Mouse (Mus musculus) adrenal gland, postnatal 14 days (tissue): ENCODE results near the gene Srprb. TPM values are rescaled to one million over a fixed set of nuclear protein-coding genes. Genes with fewer than 3 reads are reported as not detected.

ENCODE experiments used
- DNase-seq: peaks from one replicate; pipeline ENCODE4 v3.0.0; 2021; ENCODE audit warnings: mixed read lengths
- total RNA-seq: library from RNA; stranded (reverse); gene quantifications from 2 replicates; pipeline ENCODE4 v1.2.3, GENCODE M21; 2021

Gene Srprb
- total RNA-seq, 1 experiment from 2014 or later = 27.0 TPM

DNA sequence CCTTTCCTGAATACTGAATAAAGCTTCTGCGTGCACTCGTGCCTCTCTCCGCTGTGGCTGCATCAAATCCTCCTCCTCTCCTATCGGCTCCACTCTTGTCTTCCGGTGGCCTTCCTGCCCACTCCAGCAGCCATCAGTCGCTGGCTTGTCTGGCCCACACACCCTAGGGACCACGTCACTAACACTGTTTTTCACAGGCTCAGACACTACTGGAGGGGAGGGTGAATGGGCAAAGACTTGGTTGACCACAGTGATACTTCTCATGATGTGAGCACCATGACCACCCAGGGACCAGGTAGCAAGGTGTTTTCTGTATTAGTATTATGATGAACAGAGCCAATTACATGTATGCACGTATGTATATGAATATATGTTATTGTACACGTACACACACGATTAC is 55.7 kb downstream of the Srprb start:
- DNase-seq = no peak

GRCm38 (mm10) chr9:103145351-103145750 is 56.6 kb downstream of the Srprb start:
- DNase-seq = no peak

- DNase-seq = no peak
Measured at GRCm38 (mm10) chr9:103143881-103144280, 58.1 kb downstream of the Srprb start.

DNA sequence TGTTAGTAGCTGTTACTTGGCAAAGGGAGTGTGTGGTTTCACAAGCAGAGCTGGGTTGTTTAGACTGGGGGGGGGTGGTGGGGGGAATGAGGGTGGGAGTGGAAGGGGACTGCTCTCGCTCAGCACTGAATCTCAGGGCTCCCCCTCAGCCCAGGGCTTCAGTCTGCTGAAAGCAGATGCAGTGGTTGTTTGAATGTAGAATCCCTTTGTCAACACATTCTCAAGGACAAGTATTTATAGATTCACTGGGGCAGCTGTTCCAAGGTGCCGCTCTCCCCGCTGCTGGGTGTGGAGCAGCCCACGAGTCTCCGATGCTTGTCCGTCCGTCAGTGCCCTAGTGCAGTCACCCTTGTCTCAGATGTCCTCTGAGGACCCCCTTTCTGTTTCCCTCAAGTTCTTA is 60.7 kb downstream of the Srprb start:
- DNase-seq = no peak

DNA sequence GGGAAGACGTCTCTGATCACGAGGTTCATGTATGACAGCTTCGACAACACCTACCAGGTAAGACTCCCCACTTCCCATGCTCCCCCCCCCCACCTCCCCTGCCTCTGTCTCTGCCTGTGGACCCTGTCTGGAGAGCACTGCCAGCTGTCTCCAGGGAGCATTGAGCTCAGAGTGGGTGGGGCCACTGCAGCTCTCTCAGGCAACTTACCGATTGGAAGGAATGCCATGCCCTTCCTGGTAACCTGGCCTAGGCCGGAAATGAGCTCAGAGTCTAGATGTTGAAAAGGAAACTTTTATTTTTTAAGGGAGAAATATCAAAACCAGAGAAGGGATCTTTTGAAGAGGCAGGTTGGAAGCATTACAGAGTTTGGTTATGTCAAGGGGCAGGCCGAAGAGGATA is 61.6 kb downstream of the Srprb start:
- no peak for DNase-seq

- peak; percentile 69 for DNase-seq
Measured at GRCm38 (mm10) chr9:103139481-103139880, 62.5 kb downstream of the Srprb start.

Other genes starting within 250 kb of the Srprb start
- gene Slco2a1, start 213.4 kb downstream of the Srprb start, total RNA-seq = 6.2 and 7.3 TPM in 2 replicates
- gene Rab6b, start 90.3 kb downstream of the Srprb start, total RNA-seq = 3.1 and 9.2 TPM in 2 replicates
- gene Gm20425, start 28.2 kb upstream of the Srprb start, total RNA-seq = 15.2 and 22.4 TPM in 2 replicates
- gene Trf, start 28.3 kb upstream of the Srprb start, total RNA-seq = 247 and 3,461 TPM in 2 replicates
- gene 1300017J02Rik, start 102.9 kb upstream of the Srprb start, total RNA-seq = 3.2 and 39.5 TPM in 2 replicates
- gene Topbp1, start 103.1 kb upstream of the Srprb start, total RNA-seq = 41.9 and 47.4 TPM in 2 replicates
- 193 and 208 TPM in 2 replicates for gene Cdv3, start 163.7 kb upstream of the Srprb start, total RNA-seq